Mouse (Mus musculus) forebrain, embryonic 15.5 days (tissue): ENCODE data around the gene Xirp1. TPM values are rescaled to one million over a fixed set of nuclear protein-coding genes. Genes with fewer than 3 reads are reported as not detected.

ENCODE experiments used
- ATAC-seq: fragments of 200-750 bp; cut with Nextera tagmentation; replicated peaks from 2 replicates; pipeline ENCODE4 v1.8.0; 2017; ENCODE audit warnings: mild to moderate bottlenecking, moderate TSS enrichment, moderate library complexity
- H3K27ac ChIP-seq: fragments of 300-500 bp; sonication (generic); replicated peaks from 2 replicates; pipeline ENCODE4 v1.5.1; 2015; ENCODE audit warnings: mild to moderate bottlenecking, inconsistent platforms
- H3K27me3 ChIP-seq: fragments of 300-500 bp; sonication (generic); 2 replicates; pipeline ENCODE4 v1.6.1; 2015; ENCODE audit warnings: inconsistent platforms
- H3K36me3 ChIP-seq: fragments of 300-500 bp; sonication (generic); 2 replicates; pipeline ENCODE4 v1.6.1; 2015; ENCODE audit warnings: mild to moderate bottlenecking, inconsistent platforms
- H3K4me1 ChIP-seq: fragments of 300-500 bp; sonication (generic); 2 replicates; pipeline ENCODE4 v1.6.1; 2015; ENCODE audit warnings: inconsistent platforms
- H3K4me2 ChIP-seq: fragments of 300-500 bp; sonication (generic); replicated peaks from 2 replicates; pipeline ENCODE4 v1.6.1; 2015; ENCODE audit warnings: mild to moderate bottlenecking, inconsistent platforms
- H3K4me3 ChIP-seq: fragments of 300-500 bp; sonication (generic); 2 replicates; pipeline ENCODE4 v1.5.1; 2015; ENCODE audit warnings: mild to moderate bottlenecking, inconsistent platforms
- H3K9ac ChIP-seq: fragments of 300-500 bp; sonication (generic); replicated peaks from 2 replicates; pipeline ENCODE4 v1.6.1; 2015; ENCODE audit warnings: mild to moderate bottlenecking, inconsistent platforms
- H3K9me3 ChIP-seq: fragments of 300-500 bp; sonication (generic); 2 replicates; pipeline ENCODE4 v1.6.1; 2016; ENCODE audit warnings: inconsistent platforms
- WGBS: fragments of 180-500 bp; shearing (Covaris S2); methylation state at CpG from one replicate; pipeline ENCODE4 v1.1.7; 2015; ENCODE audit warnings: mixed read lengths; 5-methylcytosine and 5-hydroxymethylcytosine counted together
- polyA plus RNA-seq: library from polyadenylated mRNA; unstranded; fragments of >200 nt; fragmentation: Nextera tagmentation; extraction: Ambion mirVana; gene quantifications from 2 replicates; pipeline ENCODE4 v1.2.1, GENCODE M21; 2015

Gene Xirp1
- polyA plus RNA-seq, 1 experiment from 2014 or later, result not detected

GRCm38 (mm10) chr9:119974609-119975008 lies 48.8 kb downstream of the Xirp1 start:
- no peak for ATAC-seq
- no peaks in the 10 kb centered on the region for H3K27me3 ChIP-seq
- H3K27ac ChIP-seq, result no peak overlapping the region
- no peaks in the 10 kb centered on the region for H3K36me3 ChIP-seq
- no peak overlapping the region for H3K9ac ChIP-seq
- H3K4me1 ChIP-seq, result peaks cover 51% of the 10 kb centered on the region
- 75% methylated on average over 5 of the region's 5 CpGs for WGBS
- H3K4me2 ChIP-seq, result no peak overlapping the region
- H3K4me3 ChIP-seq, result no peak overlapping the region
- no peaks in the 10 kb centered on the region for H3K9me3 ChIP-seq

- Histone ChIP-seq H3K9me3 (no peaks in the 10 kb centered on the region), H3K4me2 (no peak overlapping the region), H3K4me3 (no peak overlapping the region), H3K27me3 (no peaks in the 10 kb centered on the region), H3K4me1 (peaks cover 49% of the 10 kb centered on the region), H3K9ac (no peak overlapping the region), H3K36me3 (no peaks in the 10 kb centered on the region), H3K27ac (no peak overlapping the region)
- no peak for ATAC-seq
- WGBS, result 92% methylated on average over 27 of the region's 27 CpGs
Observed at GRCm38 (mm10) chr9:119973869-119974520, 49.4 kb downstream of the Xirp1 start.

- H3K27ac ChIP-seq, result no peak overlapping the region
- no peaks in the 10 kb centered on the region for H3K36me3 ChIP-seq
- H3K9ac ChIP-seq, result no peak overlapping the region
- ATAC-seq, result no peak
- no peak overlapping the region for H3K4me2 ChIP-seq
- H3K9me3 ChIP-seq, result no peaks in the 10 kb centered on the region
- WGBS, result 92% methylated on average over 23 of the region's 23 CpGs
- H3K27me3 ChIP-seq, result no peaks in the 10 kb centered on the region
- H3K4me3 ChIP-seq, result no peak overlapping the region
- H3K4me1 ChIP-seq, result peaks cover 42% of the 10 kb centered on the region
Observed at GRCm38 (mm10) chr9:119973281-119973680, 50.1 kb downstream of the Xirp1 start.

GRCm38 (mm10) chr9:119972582-119972981 lies 50.8 kb downstream of the Xirp1 start:
- Histone ChIP-seq H3K4me2 (no peak overlapping the region), H3K9ac (no peak overlapping the region), H3K9me3 (no peaks in the 10 kb centered on the region), H3K4me3 (no peak overlapping the region), H3K27ac (peak overlapping the region; percentile 44), H3K4me1 (peaks cover 35% of the 10 kb centered on the region), H3K36me3 (no peaks in the 10 kb centered on the region), H3K27me3 (no peaks in the 10 kb centered on the region)
- ATAC-seq, result no peak
- WGBS, result 80% methylated on average over 12 of the region's 12 CpGs

GRCm38 (mm10) chr9:119972166-119972565 lies 51.2 kb downstream of the Xirp1 start:
- Histone ChIP-seq H3K9ac (no peak overlapping the region), H3K36me3 (no peaks in the 10 kb centered on the region), H3K27ac (peak overlapping the region; percentile 44), H3K9me3 (no peaks in the 10 kb centered on the region), H3K4me2 (no peak overlapping the region), H3K4me3 (no peak overlapping the region), H3K4me1 (peaks cover 31% of the 10 kb centered on the region), H3K27me3 (no peaks in the 10 kb centered on the region)
- WGBS, result 89% methylated on average over 10 of the region's 10 CpGs
- ATAC-seq, result no peak

GRCm38 (mm10) chr9:119970763-119971656 lies 52.4 kb downstream of the Xirp1 start:
- Histone ChIP-seq H3K9me3 (no peaks in the 10 kb centered on the region), H3K4me2 (no peak overlapping the region), H3K36me3 (no peaks in the 10 kb centered on the region), H3K27me3 (no peaks in the 10 kb centered on the region), H3K27ac (peak overlapping the region; percentile 92), H3K4me1 (peaks cover 27% of the 10 kb centered on the region), H3K9ac (peak overlapping the region; percentile 10; the same call in 1 of the 2 replicates), H3K4me3 (no peak overlapping the region)
- peak; percentile 80 for ATAC-seq
- WGBS, result 56% methylated on average over 7 of the region's 7 CpGs

GRCm38 (mm10) chr9:119970221-119970620 lies 53.2 kb downstream of the Xirp1 start:
- H3K4me3 ChIP-seq, result no peak overlapping the region
- H3K9me3 ChIP-seq, result no peaks in the 10 kb centered on the region
- WGBS, result 40% methylated on average over 6 of the region's 6 CpGs
- no peak overlapping the region for H3K4me2 ChIP-seq
- no peak overlapping the region; the same call in 1 of the 2 replicates for H3K9ac ChIP-seq
- no peaks in the 10 kb centered on the region for H3K36me3 ChIP-seq
- peak; percentile 47; the same call in 1 of the 2 replicates for ATAC-seq
- peak overlapping the region; percentile 92 for H3K27ac ChIP-seq
- peaks cover 27% of the 10 kb centered on the region for H3K4me1 ChIP-seq
- no peaks in the 10 kb centered on the region for H3K27me3 ChIP-seq

- no peaks in the 10 kb centered on the region for H3K27me3 ChIP-seq
- no peak for ATAC-seq
- no peak overlapping the region for H3K9ac ChIP-seq
- WGBS, result 80% methylated on average over 7 of the region's 7 CpGs
- peaks cover 27% of the 10 kb centered on the region for H3K4me1 ChIP-seq
- no peaks in the 10 kb centered on the region for H3K9me3 ChIP-seq
- peak overlapping the region; percentile 92 for H3K27ac ChIP-seq
- no peaks in the 10 kb centered on the region for H3K36me3 ChIP-seq
- no peak overlapping the region for H3K4me2 ChIP-seq
- H3K4me3 ChIP-seq, result no peak overlapping the region
Observed at GRCm38 (mm10) chr9:119969811-119970210, 53.6 kb downstream of the Xirp1 start.

GRCm38 (mm10) chr9:119966221-119966910 lies 57.0 kb downstream of the Xirp1 start:
- 88% methylated on average over 26 of the region's 26 CpGs for WGBS
- Histone ChIP-seq H3K27me3 (no peaks in the 10 kb centered on the region), H3K4me1 (peaks cover 16% of the 10 kb centered on the region)

GRCm38 (mm10) chr9:119965186-119965585 lies 58.2 kb downstream of the Xirp1 start:
- H3K4me3 ChIP-seq, result no peak overlapping the region
- H3K4me1 ChIP-seq, result peaks cover 4% of the 10 kb centered on the region
- H3K27ac ChIP-seq, result no peak overlapping the region
- H3K36me3 ChIP-seq, result no peaks in the 10 kb centered on the region
- H3K4me2 ChIP-seq, result no peak overlapping the region
- no peak for ATAC-seq
- H3K9ac ChIP-seq, result no peak overlapping the region
- WGBS, result 62% methylated on average over 3 of the region's 3 CpGs
- no peaks in the 10 kb centered on the region for H3K27me3 ChIP-seq
- H3K9me3 ChIP-seq, result no peaks in the 10 kb centered on the region

More at GRCm38 (mm10) chr9:119966221-119966910, 57.0 kb downstream of the Xirp1 start:
- no peaks in the 10 kb centered on the region for H3K36me3 ChIP-seq
- H3K4me2 ChIP-seq, result no peak overlapping the region
- H3K4me3 ChIP-seq, result no peak overlapping the region
- no peak for ATAC-seq
- H3K9me3 ChIP-seq, result no peaks in the 10 kb centered on the region
- no peak overlapping the region for H3K27ac ChIP-seq
- H3K9ac ChIP-seq, result no peak overlapping the region

- H3K27me3 ChIP-seq, result no peaks in the 10 kb centered on the region
- no peaks in the 10 kb centered on the region for H3K9me3 ChIP-seq
- H3K4me3 ChIP-seq, result no peak overlapping the region
- H3K27ac ChIP-seq, result no peak overlapping the region
- no peaks in the 10 kb centered on the region for H3K36me3 ChIP-seq
- no peak overlapping the region for H3K4me2 ChIP-seq
- no peak overlapping the region for H3K9ac ChIP-seq
- 88% methylated on average over 3 of the region's 3 CpGs for WGBS
- no peaks in the 10 kb centered on the region for H3K4me1 ChIP-seq
- ATAC-seq, result no peak
Observed at GRCm38 (mm10) chr9:119964206-119964605, 59.2 kb downstream of the Xirp1 start.
